Mouse (Mus musculus): ENCODE data around the gene Sema4a. TPM values are rescaled to one million over a fixed set of nuclear protein-coding genes. Genes with fewer than 3 reads are reported as not detected.

The Sema4a gene
- polyA plus RNA-seq, 1 experiment from 2014 or later = 21.8 TPM

DNA sequence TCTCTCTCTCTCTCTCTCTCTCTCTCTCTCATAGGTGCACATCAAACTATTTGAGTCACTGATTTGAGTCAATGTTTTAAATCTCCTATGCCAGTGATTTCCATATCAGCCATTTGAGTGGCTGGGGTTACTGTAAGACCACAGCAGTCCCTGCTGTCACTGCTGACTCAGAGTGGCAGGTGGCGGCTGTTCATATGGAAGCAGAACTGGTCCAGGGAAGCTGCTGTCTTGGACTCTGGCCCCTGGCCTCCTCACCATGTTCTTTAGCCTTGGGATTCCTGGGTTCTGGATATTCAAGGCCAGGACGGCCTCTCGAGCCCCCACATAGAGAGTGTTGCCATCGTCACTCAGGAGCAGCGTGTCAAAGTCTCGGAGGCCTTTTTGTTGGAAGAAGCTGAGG, 8.3 kb downstream of the Sema4a start:
- H3K27ac ChIP-seq (replicated peaks) = no peak overlapping the region
- peaks cover 31% of the 10 kb centered on the region for H3K27me3 ChIP-seq
- no peak for ATAC-seq (ENCODE audit: low read depth)
- H3K36me3 ChIP-seq = peaks cover 52% of the 10 kb centered on the region
- H3K4me3 ChIP-seq = no peak overlapping the region
- WGBS = 79% methylated on average over 6 of the region's 6 CpGs
- H3K9me3 ChIP-seq = no peaks in the 10 kb centered on the region
- no peak overlapping the region for H3K9ac ChIP-seq
- H3K4me2 ChIP-seq = no peak overlapping the region
- peaks cover 33% of the 10 kb centered on the region for H3K4me1 ChIP-seq (replicated peaks)

DNA sequence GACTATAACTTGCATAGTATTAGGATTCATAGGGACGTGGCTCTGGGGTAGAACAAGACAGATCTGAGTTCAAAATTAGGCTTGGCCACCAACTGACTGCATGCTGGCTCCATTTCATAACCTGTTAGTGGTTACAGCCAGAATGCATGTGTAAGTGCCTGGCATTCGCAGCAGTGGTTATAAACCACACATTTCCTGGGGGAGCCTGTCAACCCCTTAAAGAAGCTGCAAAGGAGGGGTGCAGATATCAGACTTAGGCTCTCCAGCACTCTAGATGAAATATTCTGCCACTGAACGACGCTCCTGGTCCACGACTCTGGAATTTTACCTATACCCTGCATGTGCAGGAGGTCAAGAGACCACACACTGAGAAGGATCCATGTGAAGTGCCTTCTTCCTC, 8.7 kb downstream of the Sema4a start:
- H3K36me3 ChIP-seq = peaks cover 57% of the 10 kb centered on the region
- 66% methylated on average over 5 of the region's 5 CpGs for WGBS
- H3K4me1 ChIP-seq (replicated peaks) = peaks cover 28% of the 10 kb centered on the region
- H3K4me3 ChIP-seq = no peak overlapping the region
- H3K27me3 ChIP-seq = peaks cover 31% of the 10 kb centered on the region
- H3K27ac ChIP-seq (replicated peaks) = no peak overlapping the region
- no peak for ATAC-seq (ENCODE audit: low read depth)
- no peak overlapping the region for H3K9ac ChIP-seq
- no peak overlapping the region for H3K4me2 ChIP-seq
- H3K9me3 ChIP-seq = no peaks in the 10 kb centered on the region

DNA sequence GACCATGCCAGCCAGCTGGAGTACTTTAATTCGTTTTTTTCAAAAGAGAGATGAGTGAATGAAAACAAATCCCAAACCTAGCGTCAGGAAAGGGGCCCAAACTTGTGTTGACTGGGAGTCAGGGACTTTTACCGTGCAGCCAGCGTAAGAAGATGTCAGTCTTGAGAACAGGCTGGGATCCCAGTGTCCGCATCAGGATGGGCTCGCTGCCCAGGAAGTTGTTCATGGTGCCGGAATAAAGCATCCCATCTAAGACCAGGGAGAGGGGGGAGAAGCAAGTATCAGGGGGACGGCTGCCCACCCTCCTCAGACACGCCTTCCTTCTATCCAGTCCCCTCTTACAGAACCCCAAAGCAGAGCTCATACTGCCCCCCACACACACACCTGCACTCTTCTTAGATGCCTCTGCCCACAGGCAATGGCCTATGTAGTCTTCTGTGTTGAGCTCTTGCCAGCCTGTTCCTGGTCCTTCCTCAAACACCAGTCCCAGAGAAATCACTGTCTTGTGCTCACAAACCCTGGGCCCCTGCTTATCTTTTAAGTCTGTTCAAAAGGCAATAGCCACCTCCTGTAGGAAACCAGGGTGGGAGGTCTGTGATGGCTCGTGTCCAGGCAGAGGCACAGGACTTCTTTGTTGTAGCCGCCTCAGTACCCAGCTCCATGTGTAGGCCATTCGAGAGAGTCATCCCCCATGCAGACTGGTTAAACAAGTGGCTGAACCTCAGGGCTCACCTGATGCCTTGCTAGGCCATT, 10.4 kb downstream of the Sema4a start:
- Histone ChIP-seq H3K9me3 (no peaks in the 10 kb centered on the region), H3K4me1 (replicated peaks) (peaks cover 17% of the 10 kb centered on the region; the same call in 1 of the 2 replicates), H3K4me2 (no peak overlapping the region), H3K27ac (replicated peaks) (no peak overlapping the region), H3K27me3 (peaks cover 31% of the 10 kb centered on the region), H3K36me3 (peaks cover 66% of the 10 kb centered on the region), H3K9ac (no peak overlapping the region), H3K4me3 (no peak overlapping the region)
- 71% methylated on average over 12 of the region's 12 CpGs for WGBS
- no peak for ATAC-seq (ENCODE audit: low read depth)

DNA sequence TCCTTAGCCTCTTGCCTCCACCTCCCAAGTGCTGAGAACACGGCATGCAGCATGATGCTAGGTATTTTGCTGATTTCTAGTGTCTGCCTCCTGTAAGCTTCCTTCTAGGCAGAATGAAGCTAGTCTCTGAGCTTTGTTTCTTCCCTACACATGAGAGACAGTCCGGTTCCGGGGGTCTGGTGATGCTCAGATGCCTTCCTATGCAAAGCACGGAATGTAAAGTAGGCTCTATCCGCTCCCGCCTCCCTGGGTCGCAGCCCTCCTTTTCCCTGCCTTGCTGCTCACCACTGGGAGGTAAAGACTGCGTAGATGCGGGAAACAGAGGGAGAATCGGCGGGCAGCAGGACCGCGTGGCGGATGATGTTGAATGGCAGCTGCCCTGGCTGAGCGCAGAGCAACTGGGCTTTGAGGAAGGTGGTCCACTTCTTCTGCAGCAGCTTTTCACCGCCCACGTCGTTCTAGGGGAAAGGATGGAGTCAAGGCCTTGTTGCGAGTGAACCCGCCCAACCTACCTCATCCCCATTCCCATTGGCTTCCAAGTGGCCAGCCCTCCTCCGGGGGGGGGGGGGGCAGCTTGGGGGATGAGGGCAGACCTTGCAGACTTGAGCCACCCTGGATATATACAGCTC, 11.5 kb downstream of the Sema4a start:
- Histone ChIP-seq H3K4me3 (peak overlapping the region; percentile 20), H3K27ac (replicated peaks) (no peak overlapping the region; the same call in 1 of the 2 replicates), H3K4me1 (replicated peaks) (peaks cover 11% of the 10 kb centered on the region; the same call in 1 of the 2 replicates), H3K9ac (peak overlapping the region; percentile 61), H3K27me3 (peaks cover 31% of the 10 kb centered on the region), H3K36me3 (peaks cover 77% of the 10 kb centered on the region), H3K9me3 (no peaks in the 10 kb centered on the region), H3K4me2 (peak overlapping the region; percentile 47)
- ATAC-seq (ENCODE audit: low read depth) = no peak
- 5% methylated on average over 21 of the region's 21 CpGs for WGBS

DNA sequence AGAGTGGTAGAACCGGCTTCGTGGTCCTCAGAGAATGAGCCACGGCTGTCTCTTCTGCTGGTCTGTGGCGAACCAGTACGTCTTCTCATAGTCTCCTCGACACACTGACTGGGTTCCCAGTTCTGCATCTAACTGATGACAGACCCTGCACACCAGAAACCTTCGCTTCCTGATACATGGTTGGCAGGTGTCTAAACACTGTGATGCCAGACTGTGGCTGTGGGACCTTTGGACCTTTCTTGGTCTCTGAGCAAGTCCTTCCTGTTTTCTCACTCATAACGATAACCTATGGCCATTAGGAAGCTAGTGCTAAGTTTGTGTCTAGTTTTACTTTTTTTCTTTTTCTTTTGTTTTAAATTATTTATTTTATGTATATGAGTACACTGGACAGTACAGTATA, 12.5 kb downstream of the Sema4a start:
- Histone ChIP-seq H3K36me3 (peaks cover 83% of the 10 kb centered on the region), H3K4me2 (no peak overlapping the region), H3K27ac (replicated peaks) (no peak overlapping the region), H3K4me3 (no peak overlapping the region), H3K27me3 (peaks cover 31% of the 10 kb centered on the region), H3K4me1 (replicated peaks) (peaks cover 11% of the 10 kb centered on the region; the same call in 1 of the 2 replicates), H3K9me3 (no peaks in the 10 kb centered on the region), H3K9ac (no peak overlapping the region)
- 89% methylated on average over 8 of the region's 8 CpGs for WGBS
- ATAC-seq (ENCODE audit: low read depth) = no peak

DNA sequence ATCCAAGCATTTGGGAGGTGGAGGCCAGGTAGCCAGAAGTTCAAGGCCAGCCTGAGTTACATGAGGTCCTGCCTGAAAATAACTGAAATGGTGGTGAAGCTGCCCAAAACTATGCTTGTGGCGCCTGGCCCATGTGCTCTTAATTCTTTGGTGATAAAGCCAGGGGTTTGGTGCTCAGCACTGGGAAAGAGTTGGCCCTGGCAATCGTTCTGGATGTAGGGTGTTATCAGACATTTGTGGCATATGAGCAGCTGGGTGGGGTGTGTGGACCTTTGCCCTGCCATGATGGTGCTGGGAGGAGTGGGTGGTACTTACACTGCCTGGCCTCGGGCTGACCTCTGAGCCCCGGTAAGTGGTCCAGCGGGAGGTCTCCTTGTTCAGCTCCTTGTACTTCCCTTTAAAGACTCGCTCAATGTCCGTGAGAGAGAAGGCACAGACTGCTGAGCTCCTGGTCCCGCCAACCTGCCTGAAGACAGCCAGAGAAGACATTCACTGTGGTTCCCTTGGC, 13.3 kb downstream of the Sema4a start:
- peaks cover 82% of the 10 kb centered on the region for H3K36me3 ChIP-seq
- 49% methylated on average over 8 of the region's 8 CpGs for WGBS

DNA sequence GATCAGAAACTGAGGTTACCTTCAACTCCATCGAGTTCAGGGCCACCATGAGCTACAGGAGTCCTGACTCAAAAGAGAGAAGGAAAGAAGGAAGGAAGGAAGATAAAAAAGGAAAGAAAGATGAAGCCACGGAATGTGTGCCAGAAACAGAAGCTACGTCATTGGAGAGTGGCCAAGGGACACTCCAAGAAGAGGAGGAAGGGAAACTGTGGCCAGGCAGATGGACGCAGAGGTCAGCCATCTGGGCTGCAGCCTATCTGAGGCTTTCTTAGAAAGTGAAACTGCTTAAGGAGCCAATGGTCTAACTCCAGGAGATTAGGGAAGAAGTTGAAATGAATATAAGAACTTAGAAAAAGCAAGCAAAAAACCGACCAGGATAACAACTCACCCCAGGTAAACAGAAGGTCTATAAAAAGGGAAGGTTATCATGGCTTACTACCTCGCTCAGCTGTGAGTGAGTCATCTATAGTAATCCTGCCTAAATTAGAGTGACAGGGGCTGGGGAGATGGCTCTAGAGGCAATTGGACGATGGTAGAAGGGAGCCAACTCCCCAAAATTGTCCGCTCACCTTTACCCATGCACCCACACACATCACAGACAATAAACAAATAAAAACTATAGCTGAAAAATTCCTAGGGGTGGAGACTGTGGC, 14.4 kb downstream of the Sema4a start:
- Histone ChIP-seq H3K4me1 (replicated peaks) (peaks cover 11% of the 10 kb centered on the region; the same call in 1 of the 2 replicates), H3K9me3 (no peaks in the 10 kb centered on the region), H3K9ac (no peak overlapping the region), H3K4me3 (no peak overlapping the region), H3K27ac (replicated peaks) (no peak overlapping the region), H3K36me3 (peaks cover 72% of the 10 kb centered on the region), H3K4me2 (no peak overlapping the region), H3K27me3 (peaks cover 33% of the 10 kb centered on the region; the same call in 1 of the 2 replicates)
- 84% methylated on average over 8 of the region's 8 CpGs for WGBS
- ATAC-seq (ENCODE audit: low read depth) = no peak

More for the DNA sequence above, 13.3 kb downstream of the Sema4a start:
- peaks cover 31% of the 10 kb centered on the region for H3K27me3 ChIP-seq
- H3K4me1 ChIP-seq (replicated peaks) = peaks cover 11% of the 10 kb centered on the region; the same call in 1 of the 2 replicates
- H3K9ac ChIP-seq = no peak overlapping the region
- H3K4me2 ChIP-seq = no peak overlapping the region
- H3K9me3 ChIP-seq = no peaks in the 10 kb centered on the region
- no peak overlapping the region for H3K27ac ChIP-seq (replicated peaks)
- no peak for ATAC-seq (ENCODE audit: low read depth)
- no peak overlapping the region for H3K4me3 ChIP-seq

DNA sequence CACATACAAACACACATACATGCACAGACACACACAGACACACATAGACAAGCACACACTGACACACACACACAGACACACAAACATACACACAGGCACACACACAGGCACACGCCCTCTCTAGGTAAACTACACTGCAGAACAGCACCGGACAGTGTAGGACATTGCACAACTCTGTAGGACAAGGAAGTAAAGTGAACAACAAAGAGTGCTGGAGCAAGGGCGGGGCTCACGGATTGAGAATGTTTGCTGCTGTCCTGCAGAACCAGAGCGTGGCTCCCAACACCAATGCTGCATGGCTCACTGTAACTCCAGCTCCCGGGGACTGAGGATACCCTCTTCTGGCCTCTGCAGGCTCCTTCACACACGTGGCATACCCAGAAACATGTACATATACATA, 18.1 kb downstream of the Sema4a start:
- Histone ChIP-seq H3K27me3 (peaks cover 9% of the 10 kb centered on the region; the same call in 1 of the 2 replicates), H3K9ac (no peak overlapping the region), H3K4me2 (no peak overlapping the region), H3K36me3 (peaks cover 63% of the 10 kb centered on the region), H3K4me3 (no peak overlapping the region), H3K27ac (replicated peaks) (no peak overlapping the region), H3K4me1 (replicated peaks) (peaks cover 10% of the 10 kb centered on the region), H3K9me3 (no peaks in the 10 kb centered on the region)
- 75% methylated on average over 7 of the region's 7 CpGs for WGBS
- ATAC-seq (ENCODE audit: low read depth) = no peak

DNA sequence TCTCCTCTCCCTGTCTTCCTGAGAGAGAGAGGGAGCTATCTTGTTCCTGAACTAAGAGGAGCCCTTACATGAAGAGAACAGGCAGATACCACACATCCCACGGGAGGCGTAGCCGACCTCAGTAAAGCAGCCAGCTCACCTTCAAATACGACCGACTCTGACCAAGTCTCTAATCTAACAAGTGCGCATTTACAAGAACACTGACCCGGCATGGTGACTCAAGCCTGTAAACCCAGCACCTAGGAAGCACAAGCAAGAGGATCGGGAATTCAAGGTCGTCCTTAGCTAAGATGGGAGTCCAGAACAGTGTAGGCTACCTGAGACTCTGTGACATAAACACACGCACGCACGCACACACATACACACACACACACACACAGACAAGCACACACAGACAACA, 18.5 kb downstream of the Sema4a start:
- ATAC-seq (ENCODE audit: low read depth) = no peak
- Histone ChIP-seq H3K4me3 (no peak overlapping the region), H3K9ac (no peak overlapping the region), H3K27me3 (peaks cover 9% of the 10 kb centered on the region; the same call in 1 of the 2 replicates), H3K4me1 (replicated peaks) (peaks cover 10% of the 10 kb centered on the region), H3K36me3 (peaks cover 63% of the 10 kb centered on the region), H3K9me3 (no peaks in the 10 kb centered on the region), H3K4me2 (no peak overlapping the region), H3K27ac (replicated peaks) (no peak overlapping the region)
- 86% methylated on average over 12 of the region's 12 CpGs for WGBS

DNA sequence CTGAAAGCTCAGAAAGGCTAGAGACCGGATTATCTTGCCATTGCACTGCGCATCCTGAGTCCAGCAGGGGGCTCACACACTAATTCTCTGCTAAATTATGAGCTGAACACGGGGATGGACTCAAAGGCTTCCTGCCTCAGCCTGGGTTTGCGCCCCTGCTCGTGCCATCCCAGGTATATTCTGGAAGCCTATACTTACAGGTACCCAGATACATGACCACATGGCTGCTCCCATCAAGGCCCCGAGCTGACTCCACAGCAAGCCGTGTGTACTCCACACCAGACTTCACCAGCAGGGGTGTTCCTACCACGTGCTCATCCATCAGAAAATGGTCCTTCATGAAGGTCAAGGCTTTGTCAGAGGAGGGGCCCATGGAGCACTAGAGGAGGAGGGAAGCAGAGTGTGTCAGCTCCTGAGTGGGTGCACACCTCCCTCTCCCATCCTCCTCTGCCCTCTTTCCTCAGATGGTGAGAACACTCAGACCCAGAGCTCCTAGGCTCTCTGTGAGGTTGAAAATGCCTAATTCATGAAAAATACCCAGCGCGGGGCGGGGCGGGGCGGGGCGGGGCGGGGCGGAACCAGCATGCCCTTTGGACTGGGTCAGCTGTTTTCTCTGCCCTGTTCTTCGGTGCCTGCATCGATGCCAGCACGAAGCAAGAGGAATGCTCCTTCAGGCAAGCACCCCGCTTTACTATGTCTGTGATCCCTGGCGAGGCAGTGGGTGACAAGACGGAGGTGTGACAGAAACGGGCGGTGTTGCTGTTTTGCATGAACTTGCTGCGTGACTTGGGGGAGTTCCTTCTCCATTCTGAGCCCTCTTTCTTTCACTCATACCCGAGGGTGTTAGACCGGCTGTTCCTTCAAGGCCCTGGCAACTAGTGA, 20.2 kb downstream of the Sema4a start:
- Histone ChIP-seq H3K27me3 (peaks cover 9% of the 10 kb centered on the region; the same call in 1 of the 2 replicates), H3K4me3 (no peak overlapping the region), H3K4me2 (peak overlapping the region; percentile 31), H3K36me3 (peaks cover 69% of the 10 kb centered on the region), H3K9me3 (no peaks in the 10 kb centered on the region), H3K27ac (replicated peaks) (no peak overlapping the region), H3K9ac (0 out of 2 replicates have a peak overlapping the region, but pooled peaks have one; percentile 1), H3K4me1 (replicated peaks) (peaks cover 10% of the 10 kb centered on the region)
- 14% methylated on average over 27 of the region's 27 CpGs for WGBS
- 0 out of 2 replicates have a peak, but pooled peaks have one; percentile 9 for ATAC-seq (ENCODE audit: low read depth)

DNA sequence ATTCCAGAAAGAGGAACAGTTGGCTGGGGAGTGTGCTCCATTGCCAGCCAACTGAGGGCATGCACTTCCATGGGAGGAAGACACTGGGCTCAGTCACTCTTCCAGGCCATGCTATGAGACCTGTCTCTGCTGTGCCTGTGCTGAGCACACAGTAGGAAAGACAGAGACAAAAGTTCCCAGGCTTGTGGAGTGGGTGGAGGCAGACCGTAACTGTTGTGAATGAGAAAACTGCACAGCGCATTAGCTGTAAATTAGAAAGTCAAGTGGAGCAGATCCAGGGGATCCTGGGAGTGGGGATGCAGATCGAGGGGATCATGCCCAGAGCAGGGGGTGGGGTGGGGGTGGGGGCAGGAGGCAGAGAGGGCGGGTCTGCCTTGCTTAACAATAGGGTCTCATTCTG, 21.4 kb downstream of the Sema4a start:
- ATAC-seq (ENCODE audit: low read depth) = no peak
- H3K36me3 ChIP-seq = peaks cover 68% of the 10 kb centered on the region
- WGBS = 42% methylated on average over 4 of the region's 4 CpGs

More for the DNA sequence above, 21.4 kb downstream of the Sema4a start:
- Histone ChIP-seq H3K4me1 (replicated peaks) (peaks cover 10% of the 10 kb centered on the region), H3K9ac (no peak overlapping the region), H3K27me3 (peaks cover 9% of the 10 kb centered on the region; the same call in 1 of the 2 replicates), H3K9me3 (no peaks in the 10 kb centered on the region), H3K4me2 (no peak overlapping the region), H3K27ac (replicated peaks) (no peak overlapping the region), H3K4me3 (no peak overlapping the region)

Measured in neural tube, embryonic 13.5 days (tissue).